Mouse (Mus musculus): ENCODE data around the gene Hist1h3c. TPM values are rescaled to one million over a fixed set of nuclear protein-coding genes. Genes with fewer than 3 reads are reported as not detected.
A peak's percentile ranks its signal among the peaks of the same experiment; 100 is the strongest.
"Not testable (repeated sequence)": the region's sequence is repeated elsewhere in the genome, so short reads cannot be mapped to it uniquely, and the experiment has no call there.

Hist1h3c gene
- polyA plus RNA-seq, 1 experiment from 2014 or later = 1.6 TPM

DNA sequence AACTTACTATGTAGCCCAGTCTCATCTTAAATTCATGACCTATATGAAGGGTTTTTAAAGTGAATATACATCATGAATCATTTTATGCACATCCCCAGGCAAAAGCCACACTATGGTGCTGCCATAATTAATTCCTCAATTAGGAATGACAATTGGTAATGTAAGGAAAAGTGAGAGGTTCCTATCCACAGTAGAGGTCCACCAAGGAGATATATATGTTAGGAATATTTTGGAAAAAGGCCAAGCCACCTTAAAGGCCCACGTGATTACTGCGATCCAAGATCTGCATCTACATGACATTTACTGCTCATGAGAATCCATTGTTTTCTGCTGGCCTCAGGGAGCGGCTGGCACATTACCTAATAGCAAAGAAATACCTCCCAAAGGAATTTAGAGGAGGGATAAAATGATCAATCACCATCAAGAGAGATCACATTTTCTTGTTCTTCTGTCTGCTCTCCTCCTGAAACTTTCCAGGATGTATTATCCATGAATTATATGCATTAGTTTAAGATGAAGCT, 13.9 kb upstream of the Hist1h3c start:
- 68% methylated on average over 3 of the region's 3 CpGs for WGBS
- no peak overlapping the region for H3K27ac ChIP-seq (ENCODE audit: low read length)

GRCm38 (mm10) chr13:23757921-23758320, 12.5 kb upstream of the Hist1h3c start:
- Histone ChIP-seq H3K27me3 (replicated peaks; ENCODE audit: control insufficient read depth, insufficient read depth, low read length) (no peaks in the 10 kb centered on the region), H3K4me2 (ENCODE audit: low read length) (no peak overlapping the region), H3K27ac (ENCODE audit: low read length) (no peak overlapping the region), H3K9me3 (ENCODE audit: control insufficient read depth, low read length) (no peaks in the 10 kb centered on the region), H3K4me3 (replicated peaks; ENCODE audit: low read length) (no peak overlapping the region), H3K4me1 (replicated peaks; ENCODE audit: control insufficient read depth, insufficient read depth, low read length) (peaks cover 19% of the 10 kb centered on the region), H3K9ac (replicated peaks; ENCODE audit: low read depth, low read length) (no peak overlapping the region), H3K36me3 (ENCODE audit: control insufficient read depth, insufficient read depth) (no peaks in the 10 kb centered on the region)
- ATAC-seq = no peak
- 40% methylated on average over 3 of the region's 3 CpGs for WGBS

More for the DNA sequence above, 13.9 kb upstream of the Hist1h3c start:
- Histone ChIP-seq H3K9me3 (ENCODE audit: control insufficient read depth, low read length) (no peaks in the 10 kb centered on the region), H3K4me1 (replicated peaks; ENCODE audit: control insufficient read depth, insufficient read depth, low read length) (peaks cover 28% of the 10 kb centered on the region), H3K4me3 (replicated peaks; ENCODE audit: low read length) (no peak overlapping the region), H3K36me3 (ENCODE audit: control insufficient read depth, insufficient read depth) (no peaks in the 10 kb centered on the region), H3K9ac (replicated peaks; ENCODE audit: low read depth, low read length) (no peak overlapping the region), H3K27me3 (replicated peaks; ENCODE audit: control insufficient read depth, insufficient read depth, low read length) (no peaks in the 10 kb centered on the region), H3K4me2 (ENCODE audit: low read length) (no peak overlapping the region)
- no peak for ATAC-seq

DNA sequence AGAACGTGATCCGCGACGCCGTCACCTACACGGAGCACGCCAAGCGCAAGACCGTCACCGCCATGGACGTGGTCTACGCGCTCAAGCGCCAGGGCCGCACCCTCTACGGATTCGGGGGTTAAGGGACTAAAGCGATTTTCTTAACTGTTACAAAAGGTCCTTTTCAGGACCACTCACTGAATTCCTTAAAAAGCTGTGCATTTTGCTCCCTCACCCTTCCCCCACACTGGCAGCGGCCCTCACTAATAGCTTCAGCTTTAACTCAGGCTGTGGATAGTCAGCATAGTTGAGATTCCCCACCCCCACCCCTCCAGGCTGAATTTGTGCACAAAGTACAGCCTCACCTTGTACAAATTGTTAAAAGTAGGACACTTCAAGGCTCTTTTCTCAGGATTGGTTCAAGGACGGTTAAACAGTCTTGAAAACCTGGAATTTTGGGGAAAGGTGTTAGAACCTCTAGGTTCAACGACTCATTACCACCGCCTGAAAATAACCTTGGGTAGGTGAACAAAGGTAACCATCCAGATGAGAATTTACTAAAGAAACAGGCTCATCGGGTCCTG, 11.9 kb upstream of the Hist1h3c start:
- 2% methylated on average over 16 of the region's 23 CpGs for WGBS
- Histone ChIP-seq H3K4me3 (replicated peaks; ENCODE audit: low read length) (peak overlapping the region; percentile 40), H3K36me3 (ENCODE audit: control insufficient read depth, insufficient read depth) (no peaks in the 10 kb centered on the region), H3K4me1 (replicated peaks; ENCODE audit: control insufficient read depth, insufficient read depth, low read length) (peaks cover 21% of the 10 kb centered on the region), H3K27ac (ENCODE audit: low read length) (peak overlapping the region; percentile 77), H3K4me2 (ENCODE audit: low read length) (peak overlapping the region; percentile 72), H3K9ac (replicated peaks; ENCODE audit: low read depth, low read length) (peak overlapping the region; percentile 53), H3K27me3 (replicated peaks; ENCODE audit: control insufficient read depth, insufficient read depth, low read length) (no peaks in the 10 kb centered on the region), H3K9me3 (ENCODE audit: control insufficient read depth, low read length) (no peaks in the 10 kb centered on the region)
- no peak; the same call in 1 of the 2 replicates for ATAC-seq

DNA sequence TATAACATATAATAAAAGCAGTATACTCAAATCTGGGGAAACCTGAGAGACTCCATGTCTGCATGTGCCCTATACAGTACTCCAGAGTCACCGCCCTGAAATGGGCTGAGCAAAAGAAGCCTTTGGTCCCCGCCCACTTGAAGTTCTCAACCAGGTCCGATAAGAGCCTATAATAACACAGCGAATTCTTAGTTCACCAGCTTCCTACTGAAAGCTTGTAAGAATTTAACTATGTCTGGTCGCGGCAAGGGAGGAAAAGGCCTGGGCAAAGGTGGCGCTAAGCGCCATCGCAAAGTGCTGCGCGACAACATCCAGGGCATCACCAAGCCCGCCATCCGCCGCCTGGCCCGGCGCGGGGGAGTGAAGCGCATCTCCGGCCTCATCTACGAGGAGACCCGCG, 11.4 kb upstream of the Hist1h3c start, which contains the start of gene Hist1h4b:
Hist1h4b (plus strand) TSS at position 224 of the 400 bp plus-strand sequence.
- Histone ChIP-seq H3K9me3 (ENCODE audit: control insufficient read depth, low read length) (no peaks in the 10 kb centered on the region), H3K9ac (replicated peaks; ENCODE audit: low read depth, low read length) (peak within 1 kb of the TSS; percentile 53), H3K27ac (ENCODE audit: low read length) (peak within 1 kb of the TSS; percentile 77), H3K4me2 (ENCODE audit: low read length) (peak within 1 kb of the TSS; percentile 72), H3K4me1 (replicated peaks; ENCODE audit: control insufficient read depth, insufficient read depth, low read length) (peaks cover 20% of the 10 kb centered on the region), H3K4me3 (replicated peaks; ENCODE audit: low read length) (peak within 1 kb of the TSS; percentile 40), H3K36me3 (ENCODE audit: control insufficient read depth, insufficient read depth) (no peaks in the 10 kb centered on the region), H3K27me3 (replicated peaks; ENCODE audit: control insufficient read depth, insufficient read depth, low read length) (no peaks in the 10 kb centered on the region)
- WGBS = 0% methylated on average over 14 of the region's 22 CpGs
- ATAC-seq = peak; percentile 75

DNA sequence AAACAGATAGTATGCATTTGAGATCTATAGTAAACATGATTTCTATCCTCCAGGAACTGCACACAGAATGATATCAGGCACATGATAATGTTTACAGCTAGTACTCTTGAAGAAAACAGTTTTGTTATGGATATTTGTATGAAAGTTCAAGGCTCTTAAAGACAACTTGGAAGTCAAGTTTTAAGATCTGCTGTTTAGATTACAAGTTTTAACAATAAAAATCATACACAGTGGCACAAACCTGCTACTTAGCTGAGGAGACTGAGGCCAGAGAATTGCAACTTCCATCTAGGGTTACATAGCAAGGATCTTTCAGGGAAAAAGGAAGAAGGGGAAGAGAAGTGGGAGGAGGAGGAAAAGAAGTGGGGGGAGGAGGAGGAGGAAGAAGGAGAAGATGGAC, 9.6 kb upstream of the Hist1h3c start:
- H3K27me3 ChIP-seq (replicated peaks; ENCODE audit: control insufficient read depth, insufficient read depth, low read length) = no peaks in the 10 kb centered on the region
- H3K4me3 ChIP-seq (replicated peaks; ENCODE audit: low read length) = no peak overlapping the region
- H3K9ac ChIP-seq (replicated peaks; ENCODE audit: low read depth, low read length) = no peak overlapping the region
- no peak overlapping the region for H3K4me2 ChIP-seq (ENCODE audit: low read length)
- no peaks in the 10 kb centered on the region for H3K36me3 ChIP-seq (ENCODE audit: control insufficient read depth, insufficient read depth)
- H3K9me3 ChIP-seq (ENCODE audit: control insufficient read depth, low read length) = no peaks in the 10 kb centered on the region
- H3K27ac ChIP-seq (ENCODE audit: low read length) = no peak overlapping the region
- H3K4me1 ChIP-seq (replicated peaks; ENCODE audit: control insufficient read depth, insufficient read depth, low read length) = peaks cover 10% of the 10 kb centered on the region
- no peak for ATAC-seq

GRCm38 (mm10) chr13:23753314-23754078, 8.1 kb upstream of the Hist1h3c start:
- no peaks in the 10 kb centered on the region for H3K27me3 ChIP-seq (replicated peaks; ENCODE audit: control insufficient read depth, insufficient read depth, low read length)
- no peaks in the 10 kb centered on the region for H3K9me3 ChIP-seq (ENCODE audit: control insufficient read depth, low read length)
- no peak overlapping the region for H3K4me2 ChIP-seq (ENCODE audit: low read length)
- H3K4me1 ChIP-seq (replicated peaks; ENCODE audit: control insufficient read depth, insufficient read depth, low read length) = peaks cover 9% of the 10 kb centered on the region
- H3K9ac ChIP-seq (replicated peaks; ENCODE audit: low read depth, low read length) = no peak overlapping the region
- no peak overlapping the region for H3K27ac ChIP-seq (ENCODE audit: low read length)
- ATAC-seq = no peak
- H3K4me3 ChIP-seq (replicated peaks; ENCODE audit: low read length) = no peak overlapping the region
- WGBS = 49% methylated on average over 4 of the region's 4 CpGs
- H3K36me3 ChIP-seq (ENCODE audit: control insufficient read depth, insufficient read depth) = no peaks in the 10 kb centered on the region

GRCm38 (mm10) chr13:23752742-23753172, 7.4 kb upstream of the Hist1h3c start:
- Histone ChIP-seq H3K4me1 (replicated peaks; ENCODE audit: control insufficient read depth, insufficient read depth, low read length) (peaks cover 14% of the 10 kb centered on the region), H3K36me3 (ENCODE audit: control insufficient read depth, insufficient read depth) (no peaks in the 10 kb centered on the region), H3K27ac (ENCODE audit: low read length) (no peak overlapping the region), H3K4me3 (replicated peaks; ENCODE audit: low read length) (peak overlapping the region; percentile 29), H3K9me3 (ENCODE audit: control insufficient read depth, low read length) (no peaks in the 10 kb centered on the region), H3K9ac (replicated peaks; ENCODE audit: low read depth, low read length) (0 out of 2 replicates have a peak overlapping the region, but pooled peaks have one; percentile 9), H3K27me3 (replicated peaks; ENCODE audit: control insufficient read depth, insufficient read depth, low read length) (no peaks in the 10 kb centered on the region), H3K4me2 (ENCODE audit: low read length) (peak overlapping the region; percentile 44)
- ATAC-seq = no peak
- WGBS = 4% methylated on average over 6 of the region's 6 CpGs

DNA sequence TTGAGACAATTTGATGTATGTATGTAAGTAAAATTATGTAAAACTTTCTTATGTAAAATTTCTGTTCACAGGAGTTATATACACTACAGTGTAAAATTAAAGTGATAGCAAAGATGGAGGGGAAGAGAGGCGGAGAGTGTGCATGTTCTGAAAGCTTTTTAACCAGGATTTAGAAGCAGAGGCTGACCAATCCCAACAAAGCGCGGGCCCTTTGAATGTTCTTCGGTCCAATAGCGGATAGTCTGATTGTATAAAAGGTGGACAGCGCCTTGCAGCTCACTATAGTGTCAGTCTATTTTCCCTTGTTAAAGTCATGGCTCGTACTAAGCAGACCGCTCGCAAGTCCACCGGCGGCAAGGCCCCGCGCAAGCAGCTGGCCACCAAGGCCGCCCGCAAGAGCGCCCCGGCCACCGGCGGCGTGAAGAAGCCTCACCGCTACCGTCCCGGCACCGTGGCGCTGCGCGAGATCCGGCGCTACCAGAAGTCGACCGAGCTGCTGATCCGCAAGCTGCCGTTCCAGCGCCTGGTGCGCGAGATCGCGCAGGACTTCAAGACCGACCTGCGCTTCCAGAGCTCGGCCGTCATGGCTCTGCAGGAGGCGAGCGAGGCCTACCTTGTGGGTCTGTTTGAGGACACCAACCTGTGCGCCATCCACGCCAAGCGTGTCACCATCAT, 6.8 kb upstream of the Hist1h3c start, which contains the start of gene Hist1h3b:
Hist1h3b (plus strand) TSS at position 201 of the 675 bp plus-strand sequence.
- WGBS = under 1% methylated on average over 15 of the region's 47 CpGs
- Histone ChIP-seq H3K9ac (replicated peaks; ENCODE audit: low read depth, low read length) (peak within 1 kb of the TSS; percentile 57), H3K4me2 (ENCODE audit: low read length) (peak within 1 kb of the TSS; percentile 74), H3K27ac (ENCODE audit: low read length) (peak within 1 kb of the TSS; percentile 96), H3K4me1 (replicated peaks; ENCODE audit: control insufficient read depth, insufficient read depth, low read length) (peaks cover 12% of the 10 kb centered on the region), H3K4me3 (replicated peaks; ENCODE audit: low read length) (peak within 1 kb of the TSS; percentile 51)
- not testable (repeated sequence) for H3K9me3 ChIP-seq (ENCODE audit: control insufficient read depth, low read length); H3K27me3 ChIP-seq (replicated peaks; ENCODE audit: control insufficient read depth, insufficient read depth, low read length); H3K36me3 ChIP-seq (ENCODE audit: control insufficient read depth, insufficient read depth)
- peak; percentile 82 for ATAC-seq

DNA sequence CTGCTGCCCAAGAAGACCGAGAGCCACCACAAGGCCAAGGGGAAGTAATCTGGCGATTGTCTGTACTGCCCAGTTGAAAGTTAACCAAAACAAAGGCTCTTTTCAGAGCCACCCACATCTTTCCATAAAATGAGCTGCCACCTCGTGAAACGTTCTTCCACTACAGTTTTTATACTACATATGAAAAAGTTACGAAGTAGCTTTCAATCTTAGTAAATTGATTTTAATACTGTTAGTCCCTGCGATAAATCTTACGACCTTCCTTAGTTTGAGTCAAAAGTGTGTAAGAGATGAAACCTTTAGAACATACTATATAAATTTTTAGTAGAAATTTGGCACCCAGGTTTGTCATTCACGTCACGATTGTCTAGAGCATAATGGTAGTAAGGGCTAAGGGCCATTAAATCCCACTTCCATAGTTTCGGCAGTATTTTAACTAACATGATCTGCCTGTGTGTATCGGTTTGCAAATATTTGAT, 6.1 kb upstream of the Hist1h3c start:
- Histone ChIP-seq H3K4me3 (replicated peaks; ENCODE audit: low read length) (peak overlapping the region; percentile 51), H3K9me3 (ENCODE audit: control insufficient read depth, low read length) (no peaks in the 10 kb centered on the region), H3K4me2 (ENCODE audit: low read length) (peak overlapping the region; percentile 74), H3K4me1 (replicated peaks; ENCODE audit: control insufficient read depth, insufficient read depth, low read length) (peaks cover 14% of the 10 kb centered on the region), H3K27me3 (replicated peaks; ENCODE audit: control insufficient read depth, insufficient read depth, low read length) (no peaks in the 10 kb centered on the region), H3K36me3 (ENCODE audit: control insufficient read depth, insufficient read depth) (no peaks in the 10 kb centered on the region), H3K27ac (ENCODE audit: low read length) (peak overlapping the region; percentile 96), H3K9ac (replicated peaks; ENCODE audit: low read depth, low read length) (peak overlapping the region; percentile 57)
- under 1% methylated on average over 11 of the region's 11 CpGs for WGBS
- ATAC-seq = no peak
